Mouse (Mus musculus) limb, embryonic 13.5 days (tissue): Measurements from ENCODE around the gene Adamts1. TPM values are rescaled to one million over a fixed set of nuclear protein-coding genes. Genes with fewer than 3 reads are reported as not detected.

Experiments used
- ATAC-seq: fragments of 200-750 bp; cut with Nextera tagmentation; 2 replicates; pipeline ENCODE4 v1.8.0; 2017; ENCODE audit warnings: low read depth, moderate number of reproducible peaks, moderate TSS enrichment; ENCODE audit not compliant: low FRiP score
- H3K27ac ChIP-seq: fragments of 300-500 bp; sonication (generic); 2 replicates; pipeline ENCODE4 v1.5.1; 2015; ENCODE audit warnings: inconsistent platforms, mild to moderate bottlenecking, moderate library complexity
- H3K27me3 ChIP-seq: fragments of 300-500 bp; sonication (generic); 2 replicates; pipeline ENCODE4 v1.6.1; 2015; ENCODE audit warnings: mild to moderate bottlenecking, inconsistent platforms
- H3K36me3 ChIP-seq: fragments of 300-500 bp; sonication (generic); 2 replicates; pipeline ENCODE4 v1.6.1; 2015; ENCODE audit warnings: inconsistent platforms, mild to moderate bottlenecking, moderate library complexity
- H3K4me1 ChIP-seq: fragments of 300-500 bp; sonication (generic); 2 replicates; pipeline ENCODE4 v1.6.1; 2015; ENCODE audit warnings: inconsistent platforms
- H3K4me2 ChIP-seq: fragments of 300-500 bp; sonication (generic); replicated peaks from 2 replicates; pipeline ENCODE4 v1.6.1; 2015; ENCODE audit warnings: inconsistent platforms, mild to moderate bottlenecking, moderate library complexity
- H3K4me3 ChIP-seq: fragments of 300-500 bp; sonication (generic); 2 replicates; pipeline ENCODE4 v1.5.1; 2015; ENCODE audit warnings: moderate library complexity, mild to moderate bottlenecking, inconsistent platforms
- H3K9ac ChIP-seq: fragments of 300-500 bp; sonication (generic); 2 replicates; pipeline ENCODE4 v1.6.1; 2015; ENCODE audit warnings: mild to moderate bottlenecking, inconsistent platforms
- H3K9me3 ChIP-seq: fragments of 300-500 bp; sonication (generic); 2 replicates; pipeline ENCODE4 v1.6.1; 2016; ENCODE audit warnings: inconsistent platforms
- WGBS: fragments of 180-500 bp; shearing (Covaris S2); methylation state at CpG from one replicate; pipeline ENCODE4 v1.1.7; 2015; 5-methylcytosine and 5-hydroxymethylcytosine counted together
- polyA plus RNA-seq: library from polyadenylated mRNA; unstranded; fragments of >200 nt; fragmentation: Nextera tagmentation; extraction: Ambion mirVana; gene quantifications from 2 replicates; pipeline ENCODE4 v1.2.1, GENCODE M21; 2015

The Adamts1 gene
- polyA plus RNA-seq, 1 experiment from 2014 or later: 53.6 TPM

DNA sequence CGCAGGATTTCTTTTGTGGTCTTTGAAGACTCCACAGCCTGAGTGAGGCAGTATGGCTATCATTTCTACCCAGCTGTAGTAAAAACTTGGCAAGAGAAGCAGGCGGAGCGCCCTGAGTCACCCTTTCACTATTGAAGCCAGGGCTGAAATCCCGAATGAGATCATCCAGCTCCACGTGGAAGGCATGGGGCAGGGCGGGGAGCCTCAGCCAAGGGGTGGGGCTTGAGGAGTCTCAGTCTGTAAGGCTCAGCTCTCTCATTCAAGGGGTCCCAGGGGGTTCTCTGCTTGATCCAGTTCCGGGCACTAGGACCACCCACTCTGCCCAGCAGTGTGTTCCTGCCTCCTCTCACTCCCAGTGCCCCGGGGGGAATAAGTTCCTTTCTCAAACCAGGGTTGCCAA is 2.2 kb downstream of the Adamts1 start:
- peak; percentile 68 for ATAC-seq
- Histone ChIP-seq H3K27ac (peak overlapping the region; percentile 95), H3K36me3 (peaks cover 45% of the 10 kb centered on the region), H3K4me2 (peak overlapping the region; percentile 85), H3K4me1 (peaks cover 32% of the 10 kb centered on the region), H3K27me3 (no peaks in the 10 kb centered on the region), H3K4me3 (peak overlapping the region; percentile 83), H3K9me3 (no peaks in the 10 kb centered on the region), H3K9ac (peak overlapping the region; percentile 94)
- WGBS: 4% methylated on average over 8 of the region's 8 CpGs

DNA sequence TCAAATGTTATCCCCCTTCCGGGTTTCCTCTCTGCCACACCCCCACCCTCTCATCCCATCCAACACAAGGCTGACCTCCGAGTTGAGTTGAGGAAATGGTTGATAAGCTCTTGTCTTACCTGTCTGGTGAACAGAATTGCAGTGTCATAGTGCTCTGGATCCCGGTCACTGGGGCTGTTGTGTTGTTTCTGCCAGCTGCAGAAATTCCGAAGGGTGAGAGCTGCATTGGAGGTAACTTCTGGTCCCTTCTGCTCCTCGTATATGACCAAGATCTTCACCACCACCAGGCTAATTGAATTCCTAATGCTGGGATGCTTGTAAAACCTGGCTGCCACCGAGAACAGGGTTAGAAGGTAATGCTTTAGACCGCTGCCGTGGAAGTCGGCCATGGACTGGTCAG is 2.9 kb downstream of the Adamts1 start:
- Histone ChIP-seq H3K36me3 (peaks cover 52% of the 10 kb centered on the region), H3K9me3 (no peaks in the 10 kb centered on the region), H3K4me3 (peak overlapping the region; percentile 83), H3K27ac (no peak overlapping the region), H3K4me1 (peaks cover 28% of the 10 kb centered on the region), H3K9ac (peak overlapping the region; percentile 55), H3K4me2 (peak overlapping the region; percentile 85), H3K27me3 (no peaks in the 10 kb centered on the region)
- WGBS: 56% methylated on average over 9 of the region's 9 CpGs
- ATAC-seq: no peak

DNA sequence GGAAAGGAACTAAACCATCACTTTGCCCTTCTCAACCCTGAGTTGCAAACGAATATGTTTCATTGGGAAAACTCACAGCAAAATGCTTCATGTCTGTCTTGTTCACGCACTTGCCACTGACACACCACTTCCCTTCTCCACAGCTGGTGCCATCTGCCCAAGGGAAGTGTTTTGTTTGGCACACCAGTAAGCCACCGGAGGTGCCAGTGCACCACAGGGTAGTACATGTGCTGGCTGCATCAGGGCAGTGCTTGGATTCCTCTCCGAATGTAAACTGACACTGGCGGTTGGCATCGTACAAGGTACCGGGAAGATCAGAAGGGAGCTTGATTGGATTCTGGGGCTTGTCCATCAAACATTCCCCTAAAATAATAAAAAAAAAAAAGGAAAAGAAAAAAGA is 4.6 kb downstream of the Adamts1 start:
- H3K9ac ChIP-seq: no peak overlapping the region
- H3K27ac ChIP-seq: no peak overlapping the region
- WGBS: 93% methylated on average over 7 of the region's 7 CpGs
- H3K4me1 ChIP-seq: peaks cover 20% of the 10 kb centered on the region
- H3K27me3 ChIP-seq: no peaks in the 10 kb centered on the region
- 0 out of 2 replicates have a peak overlapping the region, but pooled peaks have one; percentile 2 for H3K4me3 ChIP-seq
- 0 out of 2 replicates have a peak overlapping the region, but pooled peaks have one; percentile 14 for H3K4me2 ChIP-seq
- no peaks in the 10 kb centered on the region for H3K9me3 ChIP-seq
- H3K36me3 ChIP-seq: peaks cover 60% of the 10 kb centered on the region
- ATAC-seq: no peak

DNA sequence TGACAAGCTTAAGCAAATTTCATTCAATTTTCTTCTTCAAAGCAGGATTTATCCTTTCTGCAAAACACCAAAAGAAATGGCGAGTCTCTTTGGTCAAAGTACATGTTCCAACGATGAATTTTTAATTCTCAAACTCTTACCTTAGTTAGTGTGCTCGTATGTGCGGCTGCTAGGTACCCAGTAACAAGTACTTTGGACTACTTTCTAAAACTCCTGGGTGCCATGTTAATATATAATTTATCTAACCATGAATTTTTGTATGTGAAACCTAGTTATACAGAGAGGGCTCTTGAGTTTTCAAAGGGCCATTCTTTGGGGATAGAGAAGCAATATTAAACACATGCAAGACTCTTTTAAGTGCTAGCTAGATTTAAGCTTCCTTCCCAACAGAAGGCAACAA is 5.8 kb downstream of the Adamts1 start:
- Histone ChIP-seq H3K4me3 (no peak overlapping the region), H3K36me3 (peaks cover 60% of the 10 kb centered on the region), H3K4me1 (peaks cover 20% of the 10 kb centered on the region), H3K27me3 (no peaks in the 10 kb centered on the region), H3K4me2 (no peak overlapping the region), H3K9ac (no peak overlapping the region), H3K27ac (no peak overlapping the region), H3K9me3 (no peaks in the 10 kb centered on the region)
- ATAC-seq: no peak
- 96% methylated on average over 4 of the region's 4 CpGs for WGBS

DNA sequence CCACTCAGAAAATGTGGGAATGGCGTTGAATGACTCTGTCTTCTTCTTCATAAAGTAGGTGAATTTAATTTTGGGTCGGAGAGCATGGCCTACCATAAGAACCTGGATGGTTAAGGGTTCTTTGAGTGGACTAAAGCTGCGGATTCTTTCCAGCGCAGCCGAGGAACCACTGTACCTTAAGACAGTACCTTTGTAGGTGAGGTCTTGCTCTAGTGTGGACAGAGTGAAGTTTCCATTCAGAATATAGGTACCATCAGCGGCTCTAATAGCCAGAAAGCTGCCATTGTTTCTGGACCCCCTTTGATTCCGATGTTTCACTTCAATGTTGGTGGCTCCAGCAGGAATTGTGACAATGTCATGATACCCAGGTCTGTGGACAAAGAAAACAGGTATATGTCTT is 7.2 kb downstream of the Adamts1 start:
- WGBS: 94% methylated on average over 7 of the region's 7 CpGs
- no peak overlapping the region for H3K4me3 ChIP-seq
- no peaks in the 10 kb centered on the region for H3K9me3 ChIP-seq
- H3K4me2 ChIP-seq: no peak overlapping the region
- H3K36me3 ChIP-seq: peaks cover 60% of the 10 kb centered on the region
- H3K27ac ChIP-seq: no peak overlapping the region
- H3K9ac ChIP-seq: no peak overlapping the region
- H3K4me1 ChIP-seq: peaks cover 20% of the 10 kb centered on the region
- ATAC-seq: no peak
- no peaks in the 10 kb centered on the region for H3K27me3 ChIP-seq

DNA sequence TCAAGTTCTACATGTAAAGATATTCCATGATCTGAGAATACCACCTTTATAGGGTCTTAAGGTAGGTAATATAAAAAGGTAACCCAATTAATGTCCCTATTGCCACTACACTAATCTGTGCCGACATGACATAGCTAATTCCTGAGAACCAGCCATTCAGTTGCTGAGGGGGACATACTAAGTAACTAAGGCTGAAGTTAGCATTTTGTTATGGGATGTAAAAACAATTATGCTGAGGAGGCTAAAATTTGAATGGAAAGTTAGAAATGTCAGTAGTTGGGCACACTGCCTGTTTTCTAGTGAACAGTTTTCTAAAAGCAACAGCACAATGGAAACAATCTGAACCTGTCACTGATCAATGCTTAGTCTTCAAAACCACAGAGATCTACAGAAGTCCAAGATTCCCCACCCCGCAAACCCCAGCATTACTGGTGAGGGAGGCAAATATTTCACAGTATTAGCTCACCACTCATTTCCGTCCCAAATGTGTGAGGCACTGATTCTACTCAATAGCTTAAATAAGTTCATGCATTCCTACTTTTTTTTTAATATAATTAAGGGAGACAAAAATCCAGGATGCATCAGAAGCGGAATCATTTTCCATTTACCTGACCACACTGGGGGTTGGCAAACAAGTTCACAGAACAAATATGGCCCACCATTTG is 9.6 kb downstream of the Adamts1 start:
- ATAC-seq: no peak
- Histone ChIP-seq H3K36me3 (peaks cover 41% of the 10 kb centered on the region), H3K9ac (no peak overlapping the region), H3K27me3 (no peaks in the 10 kb centered on the region), H3K9me3 (no peaks in the 10 kb centered on the region), H3K4me2 (no peak overlapping the region), H3K4me1 (peaks cover 10% of the 10 kb centered on the region; the same call in 1 of the 2 replicates), H3K27ac (no peak overlapping the region), H3K4me3 (no peak overlapping the region)
- WGBS: 87% methylated on average over 4 of the region's 4 CpGs

DNA sequence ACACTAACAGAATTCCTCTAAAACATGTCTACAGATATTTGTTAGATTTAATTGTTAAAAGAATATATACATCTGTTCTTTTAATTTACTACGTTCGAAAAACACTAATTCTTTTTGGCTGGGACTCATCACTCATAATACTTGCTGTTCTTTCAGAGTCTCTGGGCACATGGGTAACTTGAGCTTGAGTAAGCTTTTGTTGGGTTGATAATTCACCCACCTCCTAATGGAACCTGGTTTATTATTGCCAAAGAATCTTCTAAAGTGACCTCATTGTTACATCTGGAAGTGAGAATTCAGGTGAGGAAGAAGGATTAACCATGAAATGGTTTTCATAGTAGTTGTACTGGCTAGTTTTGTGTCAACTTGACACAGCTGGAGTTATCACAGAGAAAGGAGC is 21.8 kb downstream of the Adamts1 start:
- H3K9ac ChIP-seq: no peak overlapping the region
- no peaks in the 10 kb centered on the region for H3K9me3 ChIP-seq
- 83% methylated on average over 2 of the region's 2 CpGs for WGBS
- no peak overlapping the region for H3K27ac ChIP-seq
- ATAC-seq: no peak
- no peaks in the 10 kb centered on the region for H3K27me3 ChIP-seq
- no peak overlapping the region for H3K4me3 ChIP-seq
- H3K4me1 ChIP-seq: no peaks in the 10 kb centered on the region
- H3K4me2 ChIP-seq: no peak overlapping the region
- H3K36me3 ChIP-seq: no peaks in the 10 kb centered on the region

DNA sequence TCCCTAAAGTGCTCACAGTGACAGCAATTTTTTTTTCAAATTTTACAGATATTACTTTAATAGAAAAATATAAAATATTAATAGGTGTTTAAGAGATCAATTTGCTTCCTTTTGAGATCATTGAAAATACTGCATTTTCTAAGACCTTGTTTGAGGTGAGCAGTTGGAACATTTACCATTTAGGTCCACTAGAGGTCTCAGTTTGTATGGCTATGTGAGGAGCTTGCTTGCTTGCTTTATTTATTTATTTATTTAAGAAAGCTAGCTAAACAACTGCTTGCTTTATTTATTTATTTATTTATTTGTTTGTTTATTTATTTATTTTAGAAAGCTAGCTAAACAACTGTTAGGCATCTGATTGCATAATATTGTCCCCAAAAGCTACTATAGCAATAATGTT is 23.1 kb downstream of the Adamts1 start:
- Histone ChIP-seq H3K9ac (no peak overlapping the region), H3K9me3 (no peaks in the 10 kb centered on the region), H3K36me3 (no peaks in the 10 kb centered on the region), H3K27me3 (no peaks in the 10 kb centered on the region), H3K27ac (no peak overlapping the region), H3K4me3 (no peak overlapping the region), H3K4me1 (no peaks in the 10 kb centered on the region), H3K4me2 (no peak overlapping the region)
- ATAC-seq: peak; percentile 69

DNA sequence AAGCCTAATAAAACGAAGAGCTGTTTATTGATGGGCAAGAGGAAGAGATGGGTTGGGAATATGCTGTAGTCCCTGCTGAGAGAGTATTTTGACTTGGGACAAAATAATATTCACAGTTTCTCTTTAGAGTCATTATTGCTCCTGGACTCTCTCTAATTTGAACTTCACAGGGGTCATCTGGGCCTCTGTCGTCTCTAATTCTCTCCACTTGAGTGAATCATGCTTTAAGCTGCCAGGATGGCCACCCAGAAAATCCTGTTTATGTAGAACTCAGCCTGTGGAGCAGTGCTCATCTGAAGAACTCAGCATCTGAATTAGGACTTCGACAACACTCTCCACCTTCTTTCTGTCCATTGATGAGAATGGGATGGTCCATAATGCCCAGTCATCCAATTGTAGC is 30.6 kb downstream of the Adamts1 start:
- WGBS: 74% methylated on average over 3 of the region's 3 CpGs
- H3K4me2 ChIP-seq: no peak overlapping the region
- no peak for ATAC-seq
- no peak overlapping the region for H3K9ac ChIP-seq
- H3K4me3 ChIP-seq: no peak overlapping the region
- no peak overlapping the region for H3K27ac ChIP-seq
- H3K36me3 ChIP-seq: no peaks in the 10 kb centered on the region
- no peaks in the 10 kb centered on the region for H3K9me3 ChIP-seq
- no peaks in the 10 kb centered on the region for H3K27me3 ChIP-seq
- H3K4me1 ChIP-seq: no peaks in the 10 kb centered on the region

DNA sequence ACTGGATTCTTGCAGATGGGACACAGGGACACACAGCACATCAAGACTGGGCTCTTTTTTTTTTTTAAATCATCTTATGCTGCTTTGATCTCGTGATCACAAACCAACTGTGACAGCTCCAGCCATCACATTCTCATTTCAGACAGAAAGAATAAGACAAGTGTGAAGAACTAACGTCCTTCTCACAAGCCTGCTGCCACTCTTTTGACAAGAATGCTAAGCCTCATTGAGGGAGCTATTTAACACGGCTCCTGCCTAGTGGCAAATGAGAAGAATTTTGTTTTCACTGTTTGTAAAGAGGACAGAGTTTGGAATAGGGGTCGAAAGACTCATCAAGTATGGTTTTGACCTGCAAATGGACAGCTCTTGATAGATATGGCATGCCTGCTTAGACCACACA is 35.6 kb downstream of the Adamts1 start:
- WGBS: 68% methylated on average over 4 of the region's 4 CpGs
- ATAC-seq: no peak
- Histone ChIP-seq H3K9ac (no peak overlapping the region), H3K4me3 (no peak overlapping the region), H3K4me2 (no peak overlapping the region), H3K9me3 (no peaks in the 10 kb centered on the region), H3K36me3 (no peaks in the 10 kb centered on the region), H3K4me1 (peaks cover 12% of the 10 kb centered on the region; the same call in 1 of the 2 replicates), H3K27ac (no peak overlapping the region), H3K27me3 (no peaks in the 10 kb centered on the region)

DNA sequence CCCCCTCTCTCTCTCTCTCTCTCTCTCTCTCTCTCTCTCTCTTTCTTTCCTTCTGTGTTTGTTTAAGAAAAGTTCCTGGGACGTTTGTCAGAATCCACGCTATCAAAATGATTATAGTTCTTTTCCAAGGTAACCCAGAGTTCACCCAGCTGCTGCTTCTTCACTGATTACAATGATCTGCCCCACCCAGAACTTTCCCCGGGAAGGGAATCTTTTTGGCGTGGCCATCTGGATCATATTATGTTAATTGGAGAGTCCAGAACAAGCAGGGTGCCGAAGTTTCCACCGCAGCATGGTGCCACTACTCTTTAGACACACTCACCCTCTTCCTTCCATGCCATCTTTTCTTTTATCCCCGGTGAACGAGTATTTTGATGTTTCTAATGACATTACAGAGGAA is 37.2 kb downstream of the Adamts1 start:
- Histone ChIP-seq H3K36me3 (no peaks in the 10 kb centered on the region), H3K9ac (no peak overlapping the region), H3K9me3 (no peaks in the 10 kb centered on the region), H3K27me3 (no peaks in the 10 kb centered on the region), H3K4me2 (no peak overlapping the region), H3K4me3 (no peak overlapping the region), H3K27ac (no peak overlapping the region), H3K4me1 (peaks cover 25% of the 10 kb centered on the region; the same call in 1 of the 2 replicates)
- no peak for ATAC-seq
- WGBS: 24% methylated on average over 8 of the region's 8 CpGs

DNA sequence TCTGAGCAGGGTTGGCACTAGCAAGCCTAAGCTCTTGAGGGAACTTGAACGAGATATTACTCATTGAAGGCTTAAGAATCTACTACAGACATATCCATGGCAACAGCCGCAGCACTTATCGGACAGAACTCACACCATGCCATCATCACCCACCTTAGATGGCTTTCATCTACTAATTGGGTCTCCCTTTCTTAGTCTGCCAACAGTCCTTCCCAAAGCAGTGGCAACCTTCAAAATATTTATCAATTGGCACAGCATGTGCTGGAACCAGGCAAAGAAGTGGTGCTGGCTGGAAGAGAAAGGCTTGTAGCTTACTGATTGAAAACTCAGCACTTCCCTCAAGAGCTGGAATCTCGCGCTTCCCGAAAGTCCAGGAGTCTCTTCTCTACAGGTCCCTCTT is 37.7 kb downstream of the Adamts1 start:
- no peak overlapping the region for H3K9ac ChIP-seq
- no peak overlapping the region for H3K27ac ChIP-seq
- WGBS: 88% methylated on average over 6 of the region's 6 CpGs
- ATAC-seq: no peak
- H3K9me3 ChIP-seq: no peaks in the 10 kb centered on the region
- H3K27me3 ChIP-seq: no peaks in the 10 kb centered on the region
- H3K36me3 ChIP-seq: no peaks in the 10 kb centered on the region
- H3K4me3 ChIP-seq: no peak overlapping the region
- H3K4me1 ChIP-seq: peaks cover 30% of the 10 kb centered on the region; the same call in 1 of the 2 replicates
- H3K4me2 ChIP-seq: no peak overlapping the region

DNA sequence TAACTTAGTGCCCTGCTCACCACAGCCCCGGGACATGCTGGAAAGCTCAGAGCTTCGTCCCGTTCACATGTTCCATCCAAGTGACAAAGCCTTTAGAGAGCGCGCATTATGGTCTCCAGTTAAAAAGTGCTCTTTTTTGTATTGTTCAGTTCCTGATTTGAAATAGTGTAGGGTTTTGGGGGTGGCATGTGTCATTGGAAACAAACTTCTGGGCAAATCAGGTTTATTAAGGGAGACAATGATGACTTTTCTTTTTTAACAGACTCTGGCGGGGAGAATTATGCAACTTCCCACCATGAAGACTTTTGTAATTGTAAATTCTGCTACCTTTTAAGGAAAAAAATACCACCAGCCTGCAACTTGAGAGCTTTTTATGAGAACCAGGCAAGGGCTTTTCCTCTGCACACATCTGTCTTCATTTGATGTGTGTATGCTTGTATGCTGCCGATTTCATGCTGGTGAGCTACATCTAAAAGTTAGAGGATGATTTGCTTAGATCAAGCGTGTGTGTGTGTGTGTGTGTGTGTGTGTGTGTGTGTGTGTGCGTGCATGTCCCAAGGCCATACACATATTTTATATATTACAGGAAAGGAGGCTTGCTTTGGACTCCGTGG is 40.8 kb downstream of the Adamts1 start:
- Histone ChIP-seq H3K9me3 (no peaks in the 10 kb centered on the region), H3K4me1 (peaks cover 34% of the 10 kb centered on the region; the same call in 1 of the 2 replicates), H3K36me3 (no peaks in the 10 kb centered on the region), H3K9ac (no peak overlapping the region), H3K27me3 (no peaks in the 10 kb centered on the region), H3K4me3 (no peak overlapping the region), H3K4me2 (no peak overlapping the region), H3K27ac (no peak overlapping the region)
- ATAC-seq: no peak
- 53% methylated on average over 10 of the region's 10 CpGs for whole genome bisulfite sequencing
